Mouse (Mus musculus) forebrain, embryonic 15.5 days (tissue): ENCODE data around the gene Foxk1. TPM values are rescaled to one million over a fixed set of nuclear protein-coding genes. Genes with fewer than 3 reads are reported as not detected.

Source experiments
- ATAC-seq: fragments of 200-750 bp; cut with Nextera tagmentation; replicated peaks from 2 replicates; pipeline ENCODE4 v1.8.0; 2017; ENCODE audit warnings: mild to moderate bottlenecking, moderate TSS enrichment, moderate library complexity
- H3K27ac ChIP-seq: fragments of 300-500 bp; sonication (generic); replicated peaks from 2 replicates; pipeline ENCODE4 v1.5.1; 2015; ENCODE audit warnings: mild to moderate bottlenecking, inconsistent platforms
- H3K27me3 ChIP-seq: fragments of 300-500 bp; sonication (generic); 2 replicates; pipeline ENCODE4 v1.6.1; 2015; ENCODE audit warnings: inconsistent platforms
- H3K36me3 ChIP-seq: fragments of 300-500 bp; sonication (generic); 2 replicates; pipeline ENCODE4 v1.6.1; 2015; ENCODE audit warnings: mild to moderate bottlenecking, inconsistent platforms
- H3K4me1 ChIP-seq: fragments of 300-500 bp; sonication (generic); 2 replicates; pipeline ENCODE4 v1.6.1; 2015; ENCODE audit warnings: inconsistent platforms
- H3K4me2 ChIP-seq: fragments of 300-500 bp; sonication (generic); replicated peaks from 2 replicates; pipeline ENCODE4 v1.6.1; 2015; ENCODE audit warnings: mild to moderate bottlenecking, inconsistent platforms
- H3K4me3 ChIP-seq: fragments of 300-500 bp; sonication (generic); 2 replicates; pipeline ENCODE4 v1.5.1; 2015; ENCODE audit warnings: mild to moderate bottlenecking, inconsistent platforms
- H3K9ac ChIP-seq: fragments of 300-500 bp; sonication (generic); replicated peaks from 2 replicates; pipeline ENCODE4 v1.6.1; 2015; ENCODE audit warnings: mild to moderate bottlenecking, inconsistent platforms
- H3K9me3 ChIP-seq: fragments of 300-500 bp; sonication (generic); 2 replicates; pipeline ENCODE4 v1.6.1; 2016; ENCODE audit warnings: inconsistent platforms
- WGBS: fragments of 180-500 bp; shearing (Covaris S2); methylation state at CpG from one replicate; pipeline ENCODE4 v1.1.7; 2015; ENCODE audit warnings: mixed read lengths; 5-methylcytosine and 5-hydroxymethylcytosine counted together
- polyA plus RNA-seq: library from polyadenylated mRNA; unstranded; fragments of >200 nt; fragmentation: Nextera tagmentation; extraction: Ambion mirVana; gene quantifications from 2 replicates; pipeline ENCODE4 v1.2.1, GENCODE M21; 2015

The Foxk1 gene
- polyA plus RNA-seq = 3.9 TPM in 2 replicates

DNA sequence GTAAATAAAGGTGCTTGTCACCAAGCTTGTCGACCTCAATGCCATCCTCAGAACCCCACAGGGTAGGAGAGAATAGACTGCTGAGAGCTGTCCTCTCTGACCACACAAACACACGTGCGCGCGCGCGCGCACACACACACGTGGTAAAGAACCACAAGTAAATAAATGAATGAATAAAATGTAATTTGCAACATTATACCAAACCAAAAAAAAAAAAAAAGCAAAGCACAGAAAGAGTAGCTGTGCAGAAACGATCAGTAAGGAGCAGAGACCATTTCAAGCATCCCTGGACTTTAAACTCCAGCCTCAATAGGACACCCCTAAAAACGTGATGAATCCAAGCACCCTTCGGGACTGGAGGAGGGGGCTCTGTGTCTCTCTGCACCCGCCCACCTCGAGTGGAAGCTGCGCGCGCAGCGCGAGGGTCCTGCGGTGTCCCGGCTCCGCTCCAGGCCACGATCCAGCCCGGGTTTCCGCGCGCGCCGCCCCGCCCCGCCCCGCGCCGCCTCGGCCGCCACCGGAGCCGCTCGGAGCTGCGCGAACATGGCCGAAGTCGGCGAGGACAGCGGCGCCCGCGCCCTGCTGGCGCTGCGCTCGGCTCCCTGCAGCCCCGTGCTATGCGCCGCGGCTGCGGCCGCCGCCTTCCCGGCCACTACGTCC, at the start of gene Foxk1:
Foxk1 (plus strand) TSS at position 517 of the 660 bp plus-strand sequence.
- Histone ChIP-seq H3K4me1 (peaks cover 47% of the 10 kb centered on the region), H3K4me3 (peak within 1 kb of the TSS; percentile 95), H3K4me2 (peak within 1 kb of the TSS; percentile 86), H3K9me3 (no peaks in the 10 kb centered on the region), H3K9ac (peak within 1 kb of the TSS; percentile 94), H3K36me3 (no peaks in the 10 kb centered on the region), H3K27me3 (no peaks in the 10 kb centered on the region), H3K27ac (peak within 1 kb of the TSS; percentile 77)
- ATAC-seq = peak; percentile 93
- under 1% methylated on average over 56 of the region's 60 CpGs for WGBS

DNA sequence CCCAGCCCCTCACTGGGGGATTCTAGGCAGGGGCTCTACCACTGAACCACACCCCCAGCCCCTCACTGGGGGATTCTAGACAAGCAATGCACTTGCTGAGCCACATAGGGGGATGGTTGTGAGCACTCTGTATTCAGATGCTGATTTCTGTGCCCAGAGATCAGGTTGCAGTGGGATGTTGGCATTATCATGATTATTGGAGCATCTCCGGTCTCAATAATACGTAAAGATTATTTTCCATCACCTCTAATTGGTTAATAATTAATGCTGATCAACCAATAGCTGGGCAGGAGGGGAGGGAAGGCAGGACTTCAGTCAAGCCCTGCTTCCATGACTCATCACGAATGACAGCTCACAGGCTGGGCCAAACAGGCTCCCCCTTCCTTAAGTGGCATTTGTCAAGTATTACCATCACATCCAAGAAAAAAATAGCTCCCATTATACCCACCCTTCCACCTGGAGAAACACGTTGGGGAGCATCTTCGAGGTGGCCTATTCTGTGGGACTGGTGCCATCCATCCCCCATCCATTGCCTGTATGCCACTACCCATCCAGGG, 48.9 kb upstream of the Foxk1 start:
- H3K27me3 ChIP-seq = no peaks in the 10 kb centered on the region
- H3K4me2 ChIP-seq = no peak overlapping the region
- no peak overlapping the region for H3K9ac ChIP-seq
- ATAC-seq = no peak
- 83% methylated on average over 5 of the region's 5 CpGs for WGBS
- no peak overlapping the region for H3K4me3 ChIP-seq
- H3K4me1 ChIP-seq = no peaks in the 10 kb centered on the region
- no peaks in the 10 kb centered on the region for H3K36me3 ChIP-seq
- H3K9me3 ChIP-seq = no peaks in the 10 kb centered on the region
- no peak overlapping the region for H3K27ac ChIP-seq

DNA sequence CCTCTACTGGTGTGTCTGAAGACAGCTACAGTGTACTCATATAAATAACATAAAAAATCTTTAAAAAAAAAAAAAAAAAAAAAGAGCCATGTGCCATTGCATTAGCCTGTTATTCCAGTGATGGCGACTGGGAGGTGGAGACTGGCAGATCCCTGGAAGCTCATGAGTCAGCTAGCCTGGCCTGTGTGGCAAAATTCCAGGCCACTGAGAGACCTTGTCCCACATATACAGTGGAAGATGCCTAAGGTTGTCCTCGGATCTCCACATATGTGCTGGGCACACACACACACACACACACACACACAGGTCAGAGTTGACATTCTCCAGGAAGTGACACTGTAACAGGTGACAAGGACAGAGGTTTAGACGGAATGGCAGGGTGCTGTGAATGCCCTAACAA, 46.2 kb upstream of the Foxk1 start:
- Histone ChIP-seq H3K36me3 (no peaks in the 10 kb centered on the region), H3K4me2 (no peak overlapping the region), H3K9ac (no peak overlapping the region), H3K9me3 (no peaks in the 10 kb centered on the region), H3K4me1 (no peaks in the 10 kb centered on the region), H3K4me3 (no peak overlapping the region), H3K27me3 (no peaks in the 10 kb centered on the region), H3K27ac (no peak overlapping the region)
- 89% methylated on average over 3 of the region's 3 CpGs for WGBS
- no peak for ATAC-seq

DNA sequence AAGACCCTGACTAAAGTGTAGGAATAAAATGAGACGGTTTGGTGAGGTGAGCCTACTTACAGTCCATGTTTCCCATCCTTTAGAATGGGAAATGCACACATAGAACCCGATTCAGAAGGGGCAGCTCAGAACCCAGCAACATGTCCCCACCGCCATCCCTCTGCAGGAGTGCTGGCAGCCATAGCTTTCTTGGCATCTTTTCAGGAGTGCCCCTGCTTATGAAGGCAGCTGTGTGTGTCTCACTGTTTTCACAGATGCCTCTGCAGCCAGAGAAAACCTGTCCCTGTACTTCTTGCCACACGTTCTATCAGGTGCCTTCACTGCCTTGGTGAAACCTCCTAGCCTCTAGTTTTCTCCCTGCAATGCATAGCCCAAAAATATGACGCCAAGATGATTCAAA, 40.1 kb upstream of the Foxk1 start:
- H3K4me1 ChIP-seq = peaks cover 8% of the 10 kb centered on the region; the same call in 1 of the 2 replicates
- H3K36me3 ChIP-seq = no peaks in the 10 kb centered on the region
- no peak overlapping the region for H3K27ac ChIP-seq
- H3K4me2 ChIP-seq = no peak overlapping the region
- no peak overlapping the region for H3K9ac ChIP-seq
- no peaks in the 10 kb centered on the region for H3K9me3 ChIP-seq
- WGBS = 47% methylated on average over 5 of the region's 5 CpGs
- ATAC-seq = no peak
- H3K27me3 ChIP-seq = no peaks in the 10 kb centered on the region
- H3K4me3 ChIP-seq = no peak overlapping the region

DNA sequence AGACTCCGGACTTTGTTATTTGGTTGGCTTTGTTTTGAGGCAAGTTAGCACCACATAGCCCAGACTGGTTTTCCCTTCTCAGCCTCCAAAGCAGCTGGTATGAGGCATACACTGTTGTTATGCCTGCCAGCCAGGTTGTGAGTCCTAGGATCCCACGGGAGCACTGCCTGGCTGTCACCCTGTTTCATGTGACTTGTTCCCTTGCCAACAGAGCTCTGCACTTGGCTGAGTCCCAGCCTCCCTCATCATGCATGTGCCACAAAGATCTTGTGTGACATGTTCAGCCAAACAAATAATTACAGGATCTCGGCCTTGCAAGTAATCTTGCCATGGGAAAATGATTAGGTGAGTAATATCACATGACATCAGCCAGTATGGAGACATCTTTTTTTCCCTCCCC, 38.4 kb upstream of the Foxk1 start:
- no peaks in the 10 kb centered on the region for H3K9me3 ChIP-seq
- H3K36me3 ChIP-seq = no peaks in the 10 kb centered on the region
- peak; percentile 51 for ATAC-seq
- peaks cover 17% of the 10 kb centered on the region for H3K4me1 ChIP-seq
- H3K4me2 ChIP-seq = no peak overlapping the region
- no peak overlapping the region for H3K4me3 ChIP-seq
- no peaks in the 10 kb centered on the region for H3K27me3 ChIP-seq
- 28% methylated on average over 3 of the region's 3 CpGs for WGBS
- H3K9ac ChIP-seq = no peak overlapping the region
- H3K27ac ChIP-seq = peak overlapping the region; percentile 63

DNA sequence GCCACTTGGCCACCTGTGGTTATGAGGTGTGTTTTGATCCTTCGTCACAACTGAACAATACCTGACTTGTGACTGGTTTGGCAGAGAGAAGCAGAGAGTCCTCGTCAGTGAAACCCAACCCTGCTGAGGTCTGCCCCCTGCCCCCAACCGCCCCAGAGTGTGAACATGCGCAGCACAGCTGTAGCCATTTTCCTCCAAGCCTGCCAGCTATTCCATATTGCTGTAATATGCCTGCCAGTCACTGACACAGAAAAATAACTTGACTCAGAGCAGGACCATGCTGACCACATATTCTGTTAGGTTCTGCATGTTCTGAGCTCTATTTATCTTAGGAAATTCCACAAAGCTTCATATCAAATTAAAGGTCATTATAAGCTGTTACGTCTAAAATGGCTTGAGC, 37.2 kb upstream of the Foxk1 start:
- Histone ChIP-seq H3K4me1 (peaks cover 28% of the 10 kb centered on the region), H3K4me3 (no peak overlapping the region), H3K4me2 (no peak overlapping the region), H3K9ac (no peak overlapping the region), H3K36me3 (no peaks in the 10 kb centered on the region), H3K27me3 (no peaks in the 10 kb centered on the region), H3K27ac (no peak overlapping the region), H3K9me3 (no peaks in the 10 kb centered on the region)
- no peak for ATAC-seq
- WGBS = 61% methylated on average over 5 of the region's 5 CpGs

DNA sequence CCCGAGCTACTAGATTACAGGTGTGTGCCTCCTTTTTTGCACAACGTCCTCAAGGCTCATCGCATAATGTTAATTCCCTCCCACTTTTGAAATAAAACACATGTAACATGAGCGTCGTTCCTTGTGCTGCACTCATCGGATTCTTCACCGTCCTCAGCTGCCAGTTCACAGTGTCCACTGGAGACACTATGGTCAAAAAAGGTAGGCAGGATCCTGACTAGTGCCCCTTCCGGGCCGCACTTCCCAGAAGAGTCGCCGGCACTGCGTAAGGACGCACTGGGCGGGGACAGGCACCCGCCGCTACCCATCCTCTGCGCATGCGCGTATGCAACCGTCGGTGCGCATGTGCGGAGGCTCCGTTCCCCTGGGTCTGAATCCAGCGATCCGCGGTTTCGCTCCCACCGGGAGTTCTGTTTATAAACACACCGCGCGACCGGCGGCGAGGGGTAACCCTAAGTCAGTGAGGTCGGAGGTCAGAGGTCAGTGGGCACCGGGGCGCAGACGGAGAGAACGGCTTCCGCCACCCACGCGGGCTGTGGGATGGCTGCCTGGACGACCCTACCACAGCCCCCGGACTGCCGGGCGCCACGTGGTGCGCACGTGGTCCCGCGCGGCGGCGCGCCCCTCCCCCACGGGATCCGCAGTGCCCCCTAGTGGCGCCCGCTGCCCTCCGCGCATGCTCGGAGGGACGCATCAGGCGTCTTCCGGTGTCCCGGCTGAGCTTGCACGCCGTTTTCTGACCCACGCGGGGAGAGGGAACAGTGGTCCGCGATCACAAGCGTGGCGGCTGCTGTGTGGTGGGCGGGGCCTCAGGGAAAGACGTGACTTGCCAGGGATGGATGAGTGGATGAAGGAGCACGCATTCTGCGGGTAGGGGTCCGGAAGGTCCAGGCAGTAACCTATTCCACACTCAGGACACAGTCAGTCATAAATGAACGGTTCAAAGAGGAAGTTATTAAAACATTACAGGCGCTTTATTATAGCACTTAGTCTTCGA, 33.9 kb upstream of the Foxk1 start:
- Histone ChIP-seq H3K27me3 (no peaks in the 10 kb centered on the region), H3K27ac (peak overlapping the region; percentile 73), H3K36me3 (no peaks in the 10 kb centered on the region), H3K4me3 (peak overlapping the region; percentile 55), H3K9ac (peak overlapping the region; percentile 67), H3K4me1 (peaks cover 42% of the 10 kb centered on the region), H3K9me3 (no peaks in the 10 kb centered on the region), H3K4me2 (peak overlapping the region; percentile 58)
- peak; percentile 89 for ATAC-seq
- WGBS = under 1% methylated on average over 83 of the region's 83 CpGs

DNA sequence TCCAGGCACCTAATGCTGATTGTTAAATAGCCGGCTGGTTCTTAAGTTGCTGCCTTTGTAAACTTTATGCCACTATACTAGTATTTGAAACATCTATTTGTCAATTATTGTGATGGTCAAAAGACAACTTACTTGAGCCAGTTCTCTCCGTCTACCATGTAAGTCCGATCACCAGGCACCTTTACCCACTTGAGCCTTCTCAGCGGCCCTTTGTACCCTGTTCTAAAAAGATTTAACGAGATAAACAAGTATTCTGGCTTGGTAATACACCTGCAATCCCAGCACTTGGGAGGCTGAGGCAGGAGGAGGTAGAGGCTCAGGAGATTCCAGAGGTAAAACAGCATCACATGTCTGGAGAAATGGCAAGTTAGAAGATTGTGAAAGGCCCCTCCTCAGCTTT, 33.2 kb upstream of the Foxk1 start:
- Histone ChIP-seq H3K27me3 (no peaks in the 10 kb centered on the region), H3K4me2 (peak overlapping the region; percentile 58), H3K36me3 (no peaks in the 10 kb centered on the region), H3K4me3 (peak overlapping the region; percentile 55), H3K9ac (peak overlapping the region; percentile 67), H3K4me1 (peaks cover 39% of the 10 kb centered on the region), H3K9me3 (no peaks in the 10 kb centered on the region), H3K27ac (no peak overlapping the region)
- WGBS = 50% methylated on average over 5 of the region's 5 CpGs
- no peak for ATAC-seq

DNA sequence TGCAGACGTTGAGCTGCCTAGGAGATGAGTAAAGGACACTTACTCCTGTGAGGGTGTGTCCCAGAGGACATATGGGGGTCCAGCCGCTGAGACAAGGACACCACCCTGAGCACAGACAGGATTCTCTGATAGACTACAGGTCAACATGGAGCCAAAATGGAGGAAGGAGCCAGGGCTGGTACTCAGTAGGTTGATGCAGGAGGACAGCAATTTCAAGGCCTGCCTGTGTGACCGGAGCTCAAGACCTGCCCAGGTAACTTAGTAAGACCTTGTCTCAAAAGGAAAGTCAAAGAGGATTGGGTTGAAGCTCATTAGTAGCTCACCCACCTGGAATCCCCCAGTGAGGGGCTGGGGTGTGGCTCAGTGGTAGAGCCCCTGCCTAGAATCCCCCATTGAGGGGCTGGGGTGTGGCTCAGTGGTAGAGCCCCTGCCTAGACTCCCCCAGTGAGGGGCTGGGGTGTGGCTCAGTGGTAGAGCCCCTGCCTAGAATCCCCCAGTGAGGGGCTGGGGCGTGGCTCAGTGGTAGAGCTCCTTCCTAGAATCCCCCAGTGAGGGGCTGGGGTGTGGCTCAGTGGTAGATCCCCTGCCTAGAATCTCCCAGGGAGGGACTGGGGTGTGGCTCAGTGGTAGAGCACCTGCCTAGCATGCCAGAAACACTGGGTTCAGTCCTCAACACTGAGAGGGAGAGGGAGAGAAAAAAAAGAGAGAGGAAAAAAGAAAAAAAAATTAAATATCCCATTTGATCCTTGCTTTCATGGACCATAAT, 30.7 kb upstream of the Foxk1 start:
- WGBS = 91% methylated on average over 4 of the region's 4 CpGs

DNA sequence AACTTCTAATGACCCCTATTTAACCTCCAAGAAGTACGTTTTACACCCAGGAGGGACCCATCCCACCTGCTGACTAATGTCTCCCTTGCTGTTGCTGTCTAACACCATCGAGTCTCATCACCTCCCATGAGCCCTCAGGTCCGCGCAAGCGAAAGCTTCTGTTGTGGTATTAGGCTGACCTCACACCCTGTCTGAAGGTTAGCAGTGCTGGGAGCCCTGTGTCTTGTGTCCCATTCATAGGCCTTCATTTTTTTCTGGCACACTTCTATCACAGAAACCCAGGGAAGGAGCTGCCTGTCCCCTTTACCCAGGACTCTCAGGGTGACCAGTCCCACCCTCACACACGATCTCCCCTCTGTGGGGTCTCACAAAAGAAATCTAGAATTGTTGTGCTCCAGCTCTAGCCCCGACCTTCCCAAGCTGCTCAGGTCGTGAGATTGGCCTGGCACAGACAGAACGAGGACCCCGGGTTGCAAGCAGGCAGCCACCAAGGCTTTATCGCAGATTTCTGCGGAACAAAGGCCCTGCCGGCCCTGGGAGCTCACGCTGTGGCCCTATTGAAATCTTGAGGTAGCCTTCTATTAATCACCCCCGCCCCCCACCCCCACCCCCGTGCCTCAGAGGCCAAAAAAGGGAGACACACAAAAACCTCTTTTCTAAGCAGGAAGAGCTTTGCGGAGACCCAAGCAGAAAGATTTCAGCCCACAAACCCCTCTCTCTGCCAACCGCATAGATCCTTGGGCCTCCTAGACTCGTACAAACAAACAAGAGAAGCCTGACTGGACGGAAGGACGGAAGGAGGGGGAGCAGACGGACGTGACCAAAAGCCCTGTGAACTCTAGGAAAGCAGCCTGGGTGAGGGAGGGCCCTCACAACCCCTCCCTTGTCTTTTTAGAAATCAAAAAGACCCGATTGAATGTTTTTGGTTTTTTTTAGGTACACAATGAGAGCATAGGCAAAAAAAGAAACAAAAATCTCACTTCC, 29.8 kb upstream of the Foxk1 start:
- 3% methylated on average over 24 of the region's 24 CpGs for WGBS

More for the DNA sequence above, 30.7 kb upstream of the Foxk1 start:
- no peaks in the 10 kb centered on the region for H3K27me3 ChIP-seq
- peaks cover 35% of the 10 kb centered on the region for H3K4me1 ChIP-seq
- H3K36me3 ChIP-seq = no peaks in the 10 kb centered on the region
- no peak overlapping the region for H3K4me2 ChIP-seq
- H3K27ac ChIP-seq = peak overlapping the region; percentile 86
- H3K9me3 ChIP-seq = no peaks in the 10 kb centered on the region
- no peak for ATAC-seq
- H3K4me3 ChIP-seq = no peak overlapping the region
- H3K9ac ChIP-seq = no peak overlapping the region

More for the DNA sequence above, 29.8 kb upstream of the Foxk1 start:
- Histone ChIP-seq H3K4me1 (peaks cover 33% of the 10 kb centered on the region), H3K27me3 (no peaks in the 10 kb centered on the region), H3K9ac (peak overlapping the region; percentile 32), H3K4me2 (no peak overlapping the region), H3K36me3 (no peaks in the 10 kb centered on the region), H3K4me3 (no peak overlapping the region), H3K9me3 (no peaks in the 10 kb centered on the region), H3K27ac (peak overlapping the region; percentile 86)
- peak; percentile 27; the same call in 1 of the 2 replicates for ATAC-seq
